Mouse (Mus musculus) stomach, postnatal 0 days (tissue): Measurements from ENCODE around the gene Cyp26a1. TPM values are rescaled to one million over a fixed set of nuclear protein-coding genes. Genes with fewer than 3 reads are reported as not detected.

Experiments used
- ATAC-seq: fragments of 200-750 bp; cut with Nextera tagmentation; 2 replicates; pipeline ENCODE4 v1.8.0; 2017; ENCODE audit not compliant: low FRiP score, low TSS enrichment
- DNase-seq: peaks from one replicate; pipeline ENCODE4 v3.0.0-alpha.2; 2016; ENCODE audit warnings: low spot score
- H3K27ac ChIP-seq: fragments of 300-500 bp; sonication (generic); replicated peaks from 2 replicates; pipeline ENCODE4 v1.5.1; 2014; ENCODE audit warnings: mild to moderate bottlenecking, control low read depth
- H3K27me3 ChIP-seq: fragments of 300-500 bp; sonication (generic); 2 replicates; pipeline ENCODE4 v1.6.1; 2014; ENCODE audit warnings: low read length; ENCODE audit not compliant: control insufficient read depth, insufficient read depth
- H3K36me3 ChIP-seq: fragments of 300-500 bp; sonication (generic); 2 replicates; pipeline ENCODE4 v1.6.1; 2014; ENCODE audit warnings: low read length, mixed read lengths; ENCODE audit not compliant: control insufficient read depth, insufficient read depth
- H3K4me1 ChIP-seq: fragments of 300-500 bp; sonication (generic); replicated peaks from 2 replicates; pipeline ENCODE4 v1.6.1; 2014; ENCODE audit warnings: antibody characterized with exemption; ENCODE audit not compliant: control insufficient read depth, insufficient read depth
- H3K4me2 ChIP-seq: fragments of 300-500 bp; sonication (generic); replicated peaks from 2 replicates; pipeline ENCODE4 v1.6.1; 2014; ENCODE audit warnings: low read depth, mild to moderate bottlenecking, control low read depth, moderate library complexity
- H3K4me3 ChIP-seq: fragments of 300-500 bp; sonication (generic); 2 replicates; pipeline ENCODE4 v1.5.1; 2014; ENCODE audit warnings: low read depth, low read length, control low read depth
- H3K9ac ChIP-seq: fragments of 300-500 bp; sonication (generic); 2 replicates; pipeline ENCODE4 v1.6.1; 2014; ENCODE audit warnings: mild to moderate bottlenecking, low read length, control low read depth, mixed read lengths
- H3K9me3 ChIP-seq: fragments of 300-500 bp; sonication (generic); 2 replicates; pipeline ENCODE4 v1.6.1; 2016; ENCODE audit warnings: low read length; ENCODE audit not compliant: control insufficient read depth
- CTCF ChIP-seq: IDR thresholded peaks from 2 replicates; pipeline ENCODE4 v1.5.1; 2016; ENCODE audit warnings: antibody characterized with exemption, low read depth, mild to moderate bottlenecking, moderate library complexity
- EP300 ChIP-seq: optimal IDR thresholded peaks from 2 replicates; pipeline ENCODE3; 2016; ENCODE audit warnings: antibody characterized with exemption
- whole genome bisulfite sequencing: fragments of 180-500 bp; shearing (Covaris S2); extraction: QIAGEN DNeasy Blood & Tissue Kit; methylation state at CpG from one replicate; pipeline ENCODE4 v1.1.7; 2014; 5-methylcytosine and 5-hydroxymethylcytosine counted together
- polyA plus RNA-seq: library from polyadenylated mRNA; unstranded; fragments of >200 nt; fragmentation: Nextera tagmentation; extraction: Ambion mirVana; gene quantifications from 2 replicates; pipeline ENCODE4 v1.2.1, GENCODE M21; 2015

Cyp26a1 gene
- polyA plus RNA-seq, 1 experiment from 2014 or later = 1.4 TPM

- Histone ChIP-seq H3K9me3 (no peaks in the 10 kb centered on the region), H3K4me2 (no peak overlapping the region), H3K9ac (no peak overlapping the region), H3K4me1 (no peaks in the 10 kb centered on the region), H3K27ac (no peak overlapping the region), H3K36me3 (no peaks in the 10 kb centered on the region), H3K27me3 (no peaks in the 10 kb centered on the region), H3K4me3 (no peak overlapping the region)
- WGBS = 18% methylated on average over 1 of the region's 1 CpGs
- TF ChIP-seq CTCF (no peak), EP300 (no peak)
- DNase-seq (no peak), ATAC-seq (no peak)
These were observed 21.6 kb downstream of the Cyp26a1 start for GRCm38 (mm10) chr19:37719166-37719565.

DNA sequence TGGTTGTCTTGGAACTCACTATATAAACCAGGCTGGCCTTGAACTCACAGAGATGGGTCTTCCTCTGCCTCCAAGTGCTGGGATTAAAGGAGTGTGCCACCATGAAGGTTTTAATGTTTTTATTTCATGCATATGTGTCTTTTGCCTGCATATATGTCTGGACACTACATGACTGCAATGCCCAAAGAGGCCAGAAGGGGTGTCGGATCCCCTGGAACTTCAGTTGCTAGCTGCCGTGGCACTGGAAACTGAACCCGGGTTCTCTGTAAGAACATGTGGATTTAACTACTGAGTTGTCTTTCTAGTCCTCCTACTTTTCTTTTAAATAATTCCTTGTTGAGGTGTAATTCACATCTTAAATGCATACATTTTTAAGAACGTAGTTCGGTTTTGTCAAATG is 27.0 kb downstream of the Cyp26a1 start:
- Histone ChIP-seq H3K27ac (no peak overlapping the region), H3K4me2 (no peak overlapping the region), H3K9me3 (no peaks in the 10 kb centered on the region), H3K36me3 (no peaks in the 10 kb centered on the region), H3K4me3 (no peak overlapping the region), H3K9ac (no peak overlapping the region), H3K4me1 (no peaks in the 10 kb centered on the region), H3K27me3 (no peaks in the 10 kb centered on the region)
- TF ChIP-seq CTCF = peak; percentile 12; the same call in 1 of the 2 replicates
- TF ChIP-seq EP300 = no peak
- WGBS = 94% methylated on average over 5 of the region's 5 CpGs
- DNase-seq = no peak
- ATAC-seq = no peak

DNA sequence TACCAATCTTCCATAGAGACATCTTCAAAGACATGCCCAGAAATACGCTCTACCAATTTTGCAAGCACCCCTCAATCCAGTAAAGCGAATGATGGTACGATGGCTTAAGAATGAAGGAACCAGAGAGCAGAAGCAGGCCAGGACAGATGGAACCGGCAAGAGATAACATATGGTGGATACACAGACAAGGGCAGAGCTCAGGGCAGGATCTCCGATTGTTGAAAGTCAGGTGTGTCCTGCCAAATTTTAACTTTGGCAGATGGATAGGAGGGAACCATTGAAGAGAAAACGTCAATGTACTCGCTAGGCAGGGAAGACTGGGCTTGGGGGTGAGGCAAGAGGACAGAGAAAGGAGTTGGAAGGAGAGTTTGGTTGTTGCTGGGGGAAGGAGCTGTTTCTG is 29.0 kb downstream of the Cyp26a1 start:
- Histone ChIP-seq H3K4me1 (no peaks in the 10 kb centered on the region), H3K9ac (no peak overlapping the region), H3K27ac (no peak overlapping the region), H3K4me2 (no peak overlapping the region), H3K27me3 (no peaks in the 10 kb centered on the region), H3K9me3 (no peaks in the 10 kb centered on the region), H3K4me3 (no peak overlapping the region), H3K36me3 (no peaks in the 10 kb centered on the region)
- 87% methylated on average over 7 of the region's 7 CpGs for WGBS
- ATAC-seq = no peak
- TF ChIP-seq CTCF (no peak), EP300 (no peak)
- no peak for DNase-seq

GRCm38 (mm10) chr19:37727366-37727765 is 29.8 kb downstream of the Cyp26a1 start:
- 91% methylated on average over 2 of the region's 2 CpGs for WGBS
- Histone ChIP-seq H3K9ac (no peak overlapping the region), H3K4me2 (no peak overlapping the region), H3K4me1 (no peaks in the 10 kb centered on the region), H3K27me3 (no peaks in the 10 kb centered on the region), H3K36me3 (no peaks in the 10 kb centered on the region), H3K27ac (no peak overlapping the region), H3K4me3 (no peak overlapping the region), H3K9me3 (no peaks in the 10 kb centered on the region)
- no peak for TF ChIP-seq CTCF
- TF ChIP-seq EP300 = no peak
- DNase-seq = no peak
- no peak for ATAC-seq

- ATAC-seq = no peak
- Histone ChIP-seq H3K4me2 (no peak overlapping the region), H3K36me3 (no peaks in the 10 kb centered on the region), H3K4me3 (no peak overlapping the region), H3K9me3 (no peaks in the 10 kb centered on the region), H3K9ac (no peak overlapping the region), H3K27me3 (no peaks in the 10 kb centered on the region), H3K27ac (no peak overlapping the region), H3K4me1 (no peaks in the 10 kb centered on the region)
- no peak for DNase-seq
- 65% methylated on average over 8 of the region's 8 CpGs for WGBS
- TF ChIP-seq EP300 (no peak), CTCF (no peak)
These were observed 37.8 kb downstream of the Cyp26a1 start for GRCm38 (mm10) chr19:37735426-37735825.

DNA sequence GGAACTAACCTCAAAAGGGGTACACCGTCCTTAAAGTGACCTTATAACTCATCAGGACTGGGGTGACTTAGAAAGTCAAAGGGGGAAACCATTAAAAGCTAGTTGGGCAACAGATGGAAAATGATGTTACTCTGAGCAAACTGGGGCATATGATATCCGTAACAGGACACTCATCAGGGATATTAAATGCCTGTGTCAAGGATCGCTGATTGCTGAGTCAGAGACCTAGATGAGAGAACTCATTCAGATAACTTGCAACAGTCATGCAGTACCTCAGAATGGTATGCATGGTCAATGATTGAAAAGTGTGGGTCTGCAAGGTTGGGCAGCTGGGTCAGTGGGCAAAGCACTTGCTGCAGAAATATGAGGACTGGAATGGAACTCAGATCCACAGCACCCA is 41.0 kb downstream of the Cyp26a1 start:
- Histone ChIP-seq H3K4me2 (no peak overlapping the region), H3K9me3 (no peaks in the 10 kb centered on the region), H3K36me3 (no peaks in the 10 kb centered on the region), H3K27me3 (no peaks in the 10 kb centered on the region), H3K4me1 (no peaks in the 10 kb centered on the region), H3K9ac (no peak overlapping the region), H3K27ac (no peak overlapping the region), H3K4me3 (no peak overlapping the region)
- no peak for ATAC-seq
- DNase-seq = no peak
- 93% methylated on average over 3 of the region's 3 CpGs for WGBS
- TF ChIP-seq CTCF (no peak), EP300 (no peak)
